Mouse (Mus musculus) midbrain, embryonic 14.5 days (tissue): ENCODE data around the gene Kcnrg. TPM values are rescaled to one million over a fixed set of nuclear protein-coding genes. Genes with fewer than 3 reads are reported as not detected.
A peak's percentile ranks its signal among the peaks of the same experiment; 100 is the strongest.
"Not testable (repeated sequence)": the region's sequence is repeated elsewhere in the genome, so short reads cannot be mapped to it uniquely, and the experiment has no call there.

Experiments used
- ATAC-seq: fragments of 200-750 bp; cut with Nextera tagmentation; 2 replicates; pipeline ENCODE4 v1.8.0; 2017; ENCODE audit warnings: moderate number of reproducible peaks, moderate library complexity; ENCODE audit not compliant: low FRiP score, low TSS enrichment
- DNase-seq: peaks from one replicate; pipeline ENCODE4 v3.0.0-alpha.2; 2015
- H3K27ac ChIP-seq: fragments of 300-500 bp; sonication (generic); replicated peaks from 2 replicates; pipeline ENCODE4 v1.5.1; 2014; ENCODE audit warnings: mild to moderate bottlenecking, low read depth, low read length, moderate library complexity
- H3K27me3 ChIP-seq: fragments of 300-500 bp; sonication (generic); 2 replicates; pipeline ENCODE4 v1.6.1; 2014; ENCODE audit warnings: low read length, control low read depth, mixed read lengths; ENCODE audit not compliant: control insufficient read depth, insufficient read depth
- H3K36me3 ChIP-seq: fragments of 300-500 bp; sonication (generic); 2 replicates; pipeline ENCODE4 v1.6.1; 2014; ENCODE audit warnings: low read length, control low read depth; ENCODE audit not compliant: control insufficient read depth, insufficient read depth
- H3K4me1 ChIP-seq: fragments of 300-500 bp; sonication (generic); 2 replicates; pipeline ENCODE4 v1.6.1; 2014; ENCODE audit warnings: mild to moderate bottlenecking, antibody characterized with exemption, low read length, control low read depth; ENCODE audit not compliant: control insufficient read depth, insufficient read depth
- H3K4me2 ChIP-seq: fragments of 300-500 bp; sonication (generic); 2 replicates; pipeline ENCODE4 v1.6.1; 2014; ENCODE audit warnings: mild to moderate bottlenecking, low read length, moderate library complexity
- H3K4me3 ChIP-seq: fragments of 300-500 bp; sonication (generic); replicated peaks from 2 replicates; pipeline ENCODE4 v1.5.1; 2014; ENCODE audit warnings: low read depth, low read length
- H3K9ac ChIP-seq: fragments of 300-500 bp; sonication (generic); replicated peaks from 2 replicates; pipeline ENCODE4 v1.6.1; 2014; ENCODE audit warnings: mild to moderate bottlenecking, low read length, moderate library complexity
- H3K9me3 ChIP-seq: fragments of 300-500 bp; sonication (generic); 2 replicates; pipeline ENCODE4 v1.6.1; 2016; ENCODE audit warnings: low read length, control low read depth, mixed read lengths; ENCODE audit not compliant: control insufficient read depth
- WGBS: fragments of 180-500 bp; shearing (Covaris S2); extraction: QIAGEN DNeasy Blood & Tissue Kit; methylation state at CpG from one replicate; pipeline ENCODE4 v1.1.7; 2014; 5-methylcytosine and 5-hydroxymethylcytosine counted together
- polyA plus RNA-seq: library from polyadenylated mRNA; unstranded; fragments of >200 nt; fragmentation: Nextera tagmentation; extraction: Ambion mirVana; gene quantifications from 2 replicates; pipeline ENCODE4 v1.2.1, GENCODE M21; 2014

Gene Kcnrg
- polyA plus RNA-seq = 2.9 and 4.3 TPM in 2 replicates

- peaks cover 10% of the 10 kb centered on the region for H3K4me1 ChIP-seq
- H3K4me2 ChIP-seq = no peak within 1 kb of the TSS
- H3K36me3 ChIP-seq = peaks cover 46% of the 10 kb centered on the region
- H3K27ac ChIP-seq = no peak within 1 kb of the TSS
- DNase-seq (no peak), ATAC-seq (no peak)
- no peaks in the 10 kb centered on the region for H3K9me3 ChIP-seq
- WGBS = 94% methylated on average over 3 of the region's 3 CpGs
- no peaks in the 10 kb centered on the region for H3K27me3 ChIP-seq
- H3K4me3 ChIP-seq = no peak within 1 kb of the TSS
- no peak within 1 kb of the TSS for H3K9ac ChIP-seq
Measured at GRCm38 (mm10) chr14:61607157-61607556, at the start of gene Kcnrg. Gene Kcnrg, plus strand, starts transcription at chr14:61607457.

GRCm38 (mm10) chr14:61558901-61559300, 48.4 kb upstream of the Kcnrg start:
- Histone ChIP-seq H3K4me2 (no peak overlapping the region), H3K27me3 (no peaks in the 10 kb centered on the region), H3K4me1 (0 out of 2 replicates have a peak, but pooled peaks cover 2% of the 10 kb centered on the region), H3K4me3 (no peak overlapping the region), H3K36me3 (no peaks in the 10 kb centered on the region), H3K9me3 (no peaks in the 10 kb centered on the region), H3K9ac (no peak overlapping the region), H3K27ac (no peak overlapping the region)
- ATAC-seq (no peak), DNase-seq (no peak)
- 94% methylated on average over 6 of the region's 6 CpGs for WGBS

- H3K9ac ChIP-seq = no peak overlapping the region
- no peak overlapping the region for H3K4me3 ChIP-seq
- no peak overlapping the region for H3K27ac ChIP-seq
- DNase-seq = no peak
- 0 out of 2 replicates have a peak, but pooled peaks cover 2% of the 10 kb centered on the region for H3K4me1 ChIP-seq
- H3K9me3 ChIP-seq = no peaks in the 10 kb centered on the region
- no peak for ATAC-seq
- H3K36me3 ChIP-seq = no peaks in the 10 kb centered on the region
- H3K4me2 ChIP-seq = no peak overlapping the region
- H3K27me3 ChIP-seq = no peaks in the 10 kb centered on the region
- 74% methylated on average over 3 of the region's 3 CpGs for WGBS
Measured at GRCm38 (mm10) chr14:61559856-61560255, 47.4 kb upstream of the Kcnrg start.

GRCm38 (mm10) chr14:61566211-61566610, 41.0 kb upstream of the Kcnrg start:
- not testable (repeated sequence) for H3K9ac ChIP-seq, H3K27me3 ChIP-seq, H3K4me2 ChIP-seq, ATAC-seq, H3K4me3 ChIP-seq, H3K36me3 ChIP-seq, H3K4me1 ChIP-seq, H3K27ac ChIP-seq, DNase-seq, H3K9me3 ChIP-seq
- WGBS = 96% methylated on average over 4 of the region's 4 CpGs

GRCm38 (mm10) chr14:61569344-61569743, 37.9 kb upstream of the Kcnrg start:
- ATAC-seq (no peak), DNase-seq (no peak)
- no peak overlapping the region for H3K9ac ChIP-seq
- H3K4me1 ChIP-seq = no peaks in the 10 kb centered on the region
- H3K27me3 ChIP-seq = no peaks in the 10 kb centered on the region
- no peak overlapping the region for H3K4me3 ChIP-seq
- H3K36me3 ChIP-seq = no peaks in the 10 kb centered on the region
- 68% methylated on average over 2 of the region's 2 CpGs for WGBS
- no peak overlapping the region for H3K27ac ChIP-seq
- no peaks in the 10 kb centered on the region for H3K9me3 ChIP-seq
- no peak overlapping the region for H3K4me2 ChIP-seq

GRCm38 (mm10) chr14:61571366-61571765, 35.9 kb upstream of the Kcnrg start:
- no peaks in the 10 kb centered on the region for H3K27me3 ChIP-seq
- H3K9me3 ChIP-seq = no peaks in the 10 kb centered on the region
- DNase-seq = peak; percentile 92
- H3K9ac ChIP-seq = no peak overlapping the region
- H3K27ac ChIP-seq = no peak overlapping the region
- ATAC-seq = no peak
- no peak overlapping the region for H3K4me3 ChIP-seq
- no peaks in the 10 kb centered on the region for H3K4me1 ChIP-seq
- no peaks in the 10 kb centered on the region for H3K36me3 ChIP-seq
- 14% methylated on average over 4 of the region's 4 CpGs for WGBS
- no peak overlapping the region for H3K4me2 ChIP-seq

GRCm38 (mm10) chr14:61572131-61572530, 35.1 kb upstream of the Kcnrg start:
- Histone ChIP-seq H3K9me3 (no peaks in the 10 kb centered on the region), H3K4me3 (no peak overlapping the region), H3K27ac (no peak overlapping the region), H3K4me2 (no peak overlapping the region), H3K4me1 (no peaks in the 10 kb centered on the region), H3K9ac (no peak overlapping the region), H3K36me3 (no peaks in the 10 kb centered on the region), H3K27me3 (no peaks in the 10 kb centered on the region)
- DNase-seq = no peak
- ATAC-seq = no peak
- WGBS = 74% methylated on average over 2 of the region's 2 CpGs

- Histone ChIP-seq H3K4me1 (no peaks in the 10 kb centered on the region), H3K4me2 (no peak overlapping the region), H3K9me3 (no peaks in the 10 kb centered on the region), H3K4me3 (no peak overlapping the region), H3K9ac (no peak overlapping the region), H3K27ac (no peak overlapping the region), H3K36me3 (no peaks in the 10 kb centered on the region), H3K27me3 (no peaks in the 10 kb centered on the region)
- ATAC-seq (no peak), DNase-seq (no peak)
- WGBS = 88% methylated on average over 10 of the region's 10 CpGs
Measured at GRCm38 (mm10) chr14:61575066-61575465, 32.2 kb upstream of the Kcnrg start.

GRCm38 (mm10) chr14:61575941-61576340, 31.3 kb upstream of the Kcnrg start:
- no peaks in the 10 kb centered on the region for H3K4me1 ChIP-seq
- H3K9ac ChIP-seq = no peak overlapping the region
- DNase-seq (no peak), ATAC-seq (no peak)
- WGBS = 90% methylated on average over 8 of the region's 8 CpGs
- H3K9me3 ChIP-seq = no peaks in the 10 kb centered on the region
- no peak overlapping the region for H3K4me2 ChIP-seq
- no peak overlapping the region for H3K4me3 ChIP-seq
- H3K27me3 ChIP-seq = no peaks in the 10 kb centered on the region
- H3K27ac ChIP-seq = no peak overlapping the region
- no peaks in the 10 kb centered on the region for H3K36me3 ChIP-seq
